Mouse (Mus musculus) heart, embryonic 10.5 days (tissue): Measurements from ENCODE around the gene Selenoo. TPM values are rescaled to one million over a fixed set of nuclear protein-coding genes. Genes with fewer than 3 reads are reported as not detected.

Experiments used
- DNase-seq: peaks from one replicate; pipeline ENCODE4 v3.0.0-alpha.2; 2017; ENCODE audit warnings: low spot score
- H3K27ac ChIP-seq: fragments of 300-500 bp; sonication (generic); 2 replicates; pipeline ENCODE4 v1.5.1; 2016; ENCODE audit warnings: mild to moderate bottlenecking
- H3K27me3 ChIP-seq: fragments of 300-500 bp; sonication (generic); 2 replicates; pipeline ENCODE4 v1.6.1; 2016; ENCODE audit warnings: mild to moderate bottlenecking; ENCODE audit not compliant: poor library complexity, insufficient read depth, severe bottlenecking
- H3K36me3 ChIP-seq: fragments of 300-500 bp; sonication (generic); 2 replicates; pipeline ENCODE4 v1.6.1; 2016; ENCODE audit warnings: mild to moderate bottlenecking, moderate library complexity
- H3K4me1 ChIP-seq: fragments of 300-500 bp; sonication (generic); 2 replicates; pipeline ENCODE4 v1.6.1; 2016; ENCODE audit warnings: mild to moderate bottlenecking
- H3K4me3 ChIP-seq: fragments of 300-500 bp; sonication (generic); 2 replicates; pipeline ENCODE4 v1.5.1; 2016; ENCODE audit warnings: mild to moderate bottlenecking, moderate library complexity
- H3K9me3 ChIP-seq: fragments of 300-500 bp; sonication (generic); 2 replicates; pipeline ENCODE4 v1.6.1; 2016; ENCODE audit warnings: mild to moderate bottlenecking, moderate library complexity
- WGBS: fragments of 180-500 bp; shearing (Covaris S2); methylation state at CpG from one replicate; pipeline ENCODE4 v1.1.7; 2016; 5-methylcytosine and 5-hydroxymethylcytosine counted together
- polyA plus RNA-seq: library from polyadenylated mRNA; unstranded; fragments of >200 nt; fragmentation: Nextera tagmentation; extraction: Ambion mirVana; gene quantifications from 2 replicates; pipeline ENCODE4 v1.2.1, GENCODE M21; 2016

Gene Selenoo
- polyA plus RNA-seq, 1 experiment from 2014 or later, result 11.8 TPM

GRCm38 (mm10) chr15:89064891-89065290, 24.0 kb upstream of the Selenoo start:
- WGBS, result 90% methylated on average over 5 of the region's 5 CpGs
- no peak overlapping the region for H3K27ac ChIP-seq

GRCm38 (mm10) chr15:89067609-89068008, 21.3 kb upstream of the Selenoo start:
- DNase-seq, result no peak
- no peaks in the 10 kb centered on the region for H3K9me3 ChIP-seq

More at GRCm38 (mm10) chr15:89064891-89065290, 24.0 kb upstream of the Selenoo start:
- Histone ChIP-seq H3K36me3 (peaks cover 5% of the 10 kb centered on the region; the same call in 1 of the 2 replicates), H3K4me1 (peaks cover 34% of the 10 kb centered on the region), H3K27me3 (peaks cover 96% of the 10 kb centered on the region), H3K4me3 (no peak overlapping the region), H3K9me3 (no peaks in the 10 kb centered on the region)
- DNase-seq, result no peak

GRCm38 (mm10) chr15:89068226-89068625, 20.7 kb upstream of the Selenoo start:
- no peak for DNase-seq

More at GRCm38 (mm10) chr15:89067609-89068008, 21.3 kb upstream of the Selenoo start:
- peak overlapping the region; percentile 47 for H3K4me3 ChIP-seq
- H3K4me1 ChIP-seq, result peaks cover 27% of the 10 kb centered on the region
- 25% methylated on average over 35 of the region's 35 CpGs for WGBS
- peaks cover 82% of the 10 kb centered on the region for H3K27me3 ChIP-seq
- H3K27ac ChIP-seq, result peak overlapping the region; percentile 48; the same call in 1 of the 2 replicates
- peaks cover 6% of the 10 kb centered on the region; the same call in 1 of the 2 replicates for H3K36me3 ChIP-seq

GRCm38 (mm10) chr15:89069336-89069840, 19.5 kb upstream of the Selenoo start:
- Histone ChIP-seq H3K27me3 (peaks cover 65% of the 10 kb centered on the region), H3K36me3 (peaks cover 6% of the 10 kb centered on the region; the same call in 1 of the 2 replicates), H3K4me3 (no peak overlapping the region), H3K27ac (peak overlapping the region; percentile 24; the same call in 1 of the 2 replicates), H3K9me3 (no peaks in the 10 kb centered on the region), H3K4me1 (peaks cover 43% of the 10 kb centered on the region)
- 71% methylated on average over 19 of the region's 19 CpGs for WGBS
- no peak for DNase-seq

More at GRCm38 (mm10) chr15:89068226-89068625, 20.7 kb upstream of the Selenoo start:
- H3K36me3 ChIP-seq, result peaks cover 6% of the 10 kb centered on the region; the same call in 1 of the 2 replicates
- H3K4me1 ChIP-seq, result peaks cover 31% of the 10 kb centered on the region
- H3K27ac ChIP-seq, result no peak overlapping the region
- 22% methylated on average over 26 of the region's 26 CpGs for WGBS
- peak overlapping the region; percentile 47 for H3K4me3 ChIP-seq
- no peaks in the 10 kb centered on the region for H3K9me3 ChIP-seq
- H3K27me3 ChIP-seq, result peaks cover 77% of the 10 kb centered on the region

- 76% methylated on average over 24 of the region's 24 CpGs for WGBS
- peaks cover 55% of the 10 kb centered on the region for H3K27me3 ChIP-seq
- peaks cover 6% of the 10 kb centered on the region; the same call in 1 of the 2 replicates for H3K36me3 ChIP-seq
Measured at GRCm38 (mm10) chr15:89070606-89071005, 18.3 kb upstream of the Selenoo start.

GRCm38 (mm10) chr15:89073993-89074603, 14.8 kb upstream of the Selenoo start:
- peaks cover 60% of the 10 kb centered on the region for H3K4me1 ChIP-seq
- H3K27ac ChIP-seq, result peak overlapping the region; percentile 93
- peaks cover 20% of the 10 kb centered on the region for H3K27me3 ChIP-seq
- 43% methylated on average over 10 of the region's 10 CpGs for WGBS
- peaks cover 11% of the 10 kb centered on the region for H3K36me3 ChIP-seq
- DNase-seq, result no peak
- H3K9me3 ChIP-seq, result no peaks in the 10 kb centered on the region
- H3K4me3 ChIP-seq, result peak overlapping the region; percentile 9; the same call in 1 of the 2 replicates

More at GRCm38 (mm10) chr15:89070606-89071005, 18.3 kb upstream of the Selenoo start:
- no peak overlapping the region for H3K4me3 ChIP-seq
- DNase-seq, result no peak
- H3K9me3 ChIP-seq, result no peaks in the 10 kb centered on the region
- H3K4me1 ChIP-seq, result peaks cover 54% of the 10 kb centered on the region
- no peak overlapping the region for H3K27ac ChIP-seq

GRCm38 (mm10) chr15:89074613-89075477, 14.0 kb upstream of the Selenoo start, which contains the start of gene Trabd:
Gene Trabd (plus strand): TSS chr15:89075124.
- peaks cover 12% of the 10 kb centered on the region for H3K27me3 ChIP-seq
- peak within 1 kb of the TSS; percentile 93 for H3K27ac ChIP-seq
- no peak for DNase-seq
- peak within 1 kb of the TSS; percentile 91 for H3K4me3 ChIP-seq
- peaks cover 13% of the 10 kb centered on the region for H3K36me3 ChIP-seq
- no peaks in the 10 kb centered on the region for H3K9me3 ChIP-seq
- H3K4me1 ChIP-seq, result peaks cover 56% of the 10 kb centered on the region
- 18% methylated on average over 11 of the region's 11 CpGs for WGBS

GRCm38 (mm10) chr15:89075478-89076147, 13.3 kb upstream of the Selenoo start:
- peak; percentile 94 for DNase-seq
- under 1% methylated on average over 59 of the region's 59 CpGs for WGBS
- Histone ChIP-seq H3K4me1 (peaks cover 57% of the 10 kb centered on the region), H3K27me3 (0 out of 2 replicates have a peak, but pooled peaks cover 5% of the 10 kb centered on the region), H3K27ac (peak overlapping the region; percentile 93), H3K4me3 (peak overlapping the region; percentile 91), H3K9me3 (no peaks in the 10 kb centered on the region), H3K36me3 (peaks cover 20% of the 10 kb centered on the region)

- no peaks in the 10 kb centered on the region for H3K9me3 ChIP-seq
- H3K27me3 ChIP-seq, result 0 out of 2 replicates have a peak, but pooled peaks cover under 1% of the 10 kb centered on the region
- peaks cover 60% of the 10 kb centered on the region for H3K4me1 ChIP-seq
- DNase-seq, result no peak
- H3K36me3 ChIP-seq, result peaks cover 27% of the 10 kb centered on the region
- peak overlapping the region; percentile 91 for H3K4me3 ChIP-seq
- H3K27ac ChIP-seq, result peak overlapping the region; percentile 93
- under 1% methylated on average over 36 of the region's 39 CpGs for WGBS
Measured at GRCm38 (mm10) chr15:89076156-89076731, 12.6 kb upstream of the Selenoo start.

- Histone ChIP-seq H3K4me3 (peak overlapping the region; percentile 91), H3K27me3 (no peaks in the 10 kb centered on the region), H3K36me3 (peaks cover 47% of the 10 kb centered on the region), H3K9me3 (no peaks in the 10 kb centered on the region), H3K27ac (no peak overlapping the region), H3K4me1 (peaks cover 55% of the 10 kb centered on the region)
- WGBS, result 64% methylated on average over 9 of the region's 9 CpGs
- no peak for DNase-seq
Measured at GRCm38 (mm10) chr15:89078208-89078836, 10.6 kb upstream of the Selenoo start.

GRCm38 (mm10) chr15:89083906-89084305, 5.0 kb upstream of the Selenoo start:
- peaks cover 82% of the 10 kb centered on the region for H3K36me3 ChIP-seq
- H3K9me3 ChIP-seq, result no peaks in the 10 kb centered on the region
- no peak overlapping the region for H3K4me3 ChIP-seq
- DNase-seq, result no peak
- no peaks in the 10 kb centered on the region for H3K27me3 ChIP-seq
- peaks cover 14% of the 10 kb centered on the region for H3K4me1 ChIP-seq
- H3K27ac ChIP-seq, result no peak overlapping the region
- 96% methylated on average over 1 of the region's 1 CpGs for WGBS
